Mouse (Mus musculus) MEL (cell line): ENCODE results near the gene Ccl1. TPM values are rescaled to one million over a fixed set of nuclear protein-coding genes. Genes with fewer than 3 reads are reported as not detected.

Experiments used
- DNase-seq: peaks from one replicate; pipeline ENCODE4 v3.0.0; 2011; ENCODE audit warnings: low read depth, low spot score
- H3K27ac ChIP-seq: 2 replicates; pipeline ENCODE4 v1.5.1; 2012; ENCODE audit warnings: low read depth, mild to moderate bottlenecking, control low read depth, low read length, moderate library complexity; ENCODE audit not compliant: control insufficient read depth
- H3K27me3 ChIP-seq, 2 experiments: fragments of 150-350 bp in 1 of 2; sonication (generic) in 1 of 2; 2 replicates each; pipeline ENCODE4 v1.6.1; 2012; ENCODE audit warnings: low read length in 2 of 2, mild to moderate bottlenecking in 2 of 2, improper control_type of control experiment in 1 of 2, moderate library complexity in 1 of 2; ENCODE audit not compliant: insufficient read depth in 2 of 2, control insufficient read depth in 1 of 2
- H3K36me3 ChIP-seq, 2 experiments: 2 replicates each; pipeline ENCODE4 v1.6.1; 2012 to 2014; ENCODE audit warnings: low read length in 2 of 2, improper control_type of control experiment in 1 of 2, inconsistent platforms in 1 of 2, mild to moderate bottlenecking in 1 of 2; ENCODE audit not compliant: insufficient read depth in 2 of 2, control insufficient read depth in 1 of 2
- H3K4me1 ChIP-seq, 2 experiments: fragments of 150-350 bp in 1 of 2; sonication (generic) in 1 of 2; 2 replicates each; pipeline ENCODE4 v1.6.1; 2012; ENCODE audit warnings: low read length in 2 of 2, improper control_type of control experiment in 1 of 2, mild to moderate bottlenecking in 1 of 2; ENCODE audit not compliant: insufficient read depth in 2 of 2, control insufficient read depth in 1 of 2
- H3K4me3 ChIP-seq, 2 experiments: fragments of 150-350 bp in 1 of 2; sonication (generic) in 1 of 2; 2 replicates each; pipeline ENCODE4 v1.5.1; 2012; ENCODE audit warnings: low read depth in 2 of 2, low read length in 2 of 2, mild to moderate bottlenecking in 2 of 2, moderate library complexity in 2 of 2, control low read depth in 1 of 2, improper control_type of control experiment in 1 of 2; ENCODE audit not compliant: control insufficient read depth in 1 of 2, insufficient read depth in 1 of 2
- H3K79me2 ChIP-seq: 2 replicates; pipeline ENCODE4 v1.6.1; 2012; ENCODE audit warnings: mild to moderate bottlenecking, low read length, moderate library complexity; ENCODE audit not compliant: control insufficient read depth, poor library complexity, insufficient read depth
- H3K9ac ChIP-seq: 2 replicates; pipeline ENCODE4 v1.6.1; 2012; ENCODE audit warnings: low read depth, mild to moderate bottlenecking, control low read depth, low read length, moderate library complexity; ENCODE audit not compliant: control insufficient read depth, poor library complexity, severe bottlenecking
- H3K9me3 ChIP-seq: fragments of 150-350 bp; sonication (generic); replicated peaks from 2 replicates; pipeline ENCODE4 v1.6.1; 2012; ENCODE audit warnings: mild to moderate bottlenecking, low read length, improper control_type of control experiment, moderate library complexity; ENCODE audit not compliant: insufficient read depth
- BHLHE40 ChIP-seq: IDR thresholded peaks from 2 replicates; pipeline ENCODE4 v1.6.1; 2012; ENCODE audit warnings: low read depth, mild to moderate bottlenecking, inconsistent platforms, low read length, improper control_type of control experiment, borderline replicate concordance
- CHD1 ChIP-seq: IDR thresholded peaks from 2 replicates; pipeline ENCODE4 v1.6.1; 2012; ENCODE audit warnings: low read depth, mild to moderate bottlenecking, inconsistent platforms, low read length, improper control_type of control experiment
- E2F4 ChIP-seq: IDR thresholded peaks from 2 replicates; pipeline ENCODE4 v1.6.1; 2011; ENCODE audit warnings: low read depth, low read length, improper control_type of control experiment, borderline replicate concordance
- GABPA ChIP-seq: IDR thresholded peaks from 2 replicates; pipeline ENCODE4 v1.6.1; 2012; ENCODE audit warnings: low read depth, mild to moderate bottlenecking, inconsistent platforms, low read length, improper control_type of control experiment, moderate library complexity
- HCFC1 ChIP-seq: IDR thresholded peaks from 2 replicates; pipeline ENCODE4 v1.6.1; 2012; ENCODE audit warnings: low read depth, mild to moderate bottlenecking, inconsistent platforms, low read length, improper control_type of control experiment, moderate library complexity
- KAT2A ChIP-seq: conservative IDR thresholded peaks from 2 replicates; pipeline ENCODE4 v1.6.1; 2012; ENCODE audit warnings: low read depth, low read length, improper control_type of control experiment, inconsistent platforms
- MAFK ChIP-seq: IDR thresholded peaks from 2 replicates; pipeline ENCODE4 v1.6.1; 2011; ENCODE audit warnings: low read depth, mild to moderate bottlenecking, low read length, improper control_type of control experiment, borderline replicate concordance
- MEF2A ChIP-seq: IDR thresholded peaks from 2 replicates; pipeline ENCODE4 v1.6.1; 2014; ENCODE audit warnings: low read depth, mild to moderate bottlenecking, inconsistent platforms, low read length, improper control_type of control experiment; ENCODE audit not compliant: poor library complexity, insufficient replicate concordance, severe bottlenecking; ENCODE audit errors: extremely low read depth
- MXI1 ChIP-seq: IDR thresholded peaks from 2 replicates; pipeline ENCODE4 v1.6.1; 2011; ENCODE audit warnings: mild to moderate bottlenecking, low read depth, low read length, improper control_type of control experiment
- MYC ChIP-seq: IDR thresholded peaks from 2 replicates; pipeline ENCODE4 v1.6.1; 2011; ENCODE audit warnings: low read depth, mild to moderate bottlenecking, low read length, improper control_type of control experiment, moderate library complexity
- NRF1 ChIP-seq: IDR thresholded peaks from 2 replicates; pipeline ENCODE4 v1.6.1; 2014; ENCODE audit warnings: low read depth, mild to moderate bottlenecking, inconsistent platforms, low read length, improper control_type of control experiment, moderate library complexity; ENCODE audit not compliant: poor library complexity, insufficient read depth, severe bottlenecking
- POLR2A ChIP-seq, 2 experiments: IDR thresholded peaks; 2 replicates each; pipeline ENCODE4 v1.6.1; 2011 to 2012; ENCODE audit warnings: low read length in 2 of 2, mild to moderate bottlenecking in 2 of 2, control low read depth in 1 of 2, improper control_type of control experiment in 1 of 2, low read depth in 1 of 2, moderate library complexity in 1 of 2; ENCODE audit not compliant: control insufficient read depth in 1 of 2, insufficient read depth in 1 of 2, poor library complexity in 1 of 2
- POLR2AphosphoS2 ChIP-seq: IDR thresholded peaks from 2 replicates; pipeline ENCODE4 v1.6.1; 2011; ENCODE audit warnings: low read length, improper control_type of control experiment
- RAD21 ChIP-seq: IDR thresholded peaks from 2 replicates; pipeline ENCODE4 v1.6.1; 2011; ENCODE audit warnings: mild to moderate bottlenecking, low read depth, low read length, improper control_type of control experiment
- RCOR1 ChIP-seq: IDR thresholded peaks from 2 replicates; pipeline ENCODE4 v1.6.1; 2012; ENCODE audit warnings: low read depth, mild to moderate bottlenecking, inconsistent platforms, low read length, improper control_type of control experiment
- SIN3A ChIP-seq: IDR thresholded peaks from 2 replicates; pipeline ENCODE4 v1.6.1; 2012; ENCODE audit warnings: low read length, improper control_type of control experiment, inconsistent platforms
- TAL1 ChIP-seq: IDR thresholded peaks from 2 replicates; pipeline ENCODE4 v1.6.1; 2012; ENCODE audit warnings: mild to moderate bottlenecking, inconsistent platforms, low read length, moderate library complexity, mixed read lengths
- TBP ChIP-seq: IDR thresholded peaks from 2 replicates; pipeline ENCODE4 v1.8.0; 2011; ENCODE audit warnings: low read depth, low read length, improper control_type of control experiment
- TCF12 ChIP-seq: IDR thresholded peaks from 2 replicates; pipeline ENCODE4 v1.6.1; 2014; ENCODE audit warnings: low read depth, mild to moderate bottlenecking, inconsistent platforms, low read length, improper control_type of control experiment, moderate library complexity
- UBTF ChIP-seq: IDR thresholded peaks from 2 replicates; pipeline ENCODE4 v1.6.1; 2012; ENCODE audit warnings: low read depth, mild to moderate bottlenecking, inconsistent platforms, low read length, improper control_type of control experiment, moderate library complexity, borderline replicate concordance; ENCODE audit not compliant: insufficient read depth
- USF2 ChIP-seq, 2 experiments: IDR thresholded peaks; 2 replicates each; pipeline ENCODE4 v1.6.1; 2011 to 2012; ENCODE audit warnings: improper control_type of control experiment in 2 of 2, low read length in 2 of 2, borderline replicate concordance in 1 of 2, inconsistent platforms in 1 of 2, low read depth in 1 of 2, mild to moderate bottlenecking in 1 of 2; ENCODE audit not compliant: insufficient read depth in 1 of 2
- ZKSCAN1 ChIP-seq: IDR thresholded peaks from 2 replicates; pipeline ENCODE4 v1.6.1; 2012; ENCODE audit warnings: low read depth, mild to moderate bottlenecking, inconsistent platforms, low read length, improper control_type of control experiment, moderate library complexity
- ZNF384 ChIP-seq: IDR thresholded peaks from 2 replicates; pipeline ENCODE4 v1.6.1; 2012; ENCODE audit warnings: low read depth, mild to moderate bottlenecking, inconsistent platforms, low read length, improper control_type of control experiment
- polyA plus RNA-seq, 2 experiments: library from polyadenylated mRNA; stranded (reverse) in 1 of 2; unstranded in 1 of 2; fragments of >175 nt in 1 of 2; fragments of >200 nt in 1 of 2; gene quantifications; 2 replicates each; pipeline versions ENCODE4 v1.2.1 to v1.2.4; 2012; ENCODE audit warnings: low replicate concordance in 2 of 2, low read depth in 1 of 2; ENCODE audit not compliant: insufficient read length in 2 of 2, insufficient read depth in 1 of 2, missing spikeins in 1 of 2
- total RNA-seq: library from RNA; depleted of rRNA; stranded (reverse); fragments of 300-350 nt; gene quantifications from 2 replicates; pipeline ENCODE4 v1.2.3, GENCODE M21; 2012

The Ccl1 gene
- total and polyA plus RNA-seq, 3 experiments: not detected

- TF ChIP-seq BHLHE40: no peak
- TF ChIP-seq HCFC1: no peak
- TF ChIP-seq TBP: no peak
- no peak for TF ChIP-seq ZNF384
- DNase-seq: no peak
- H3K79me2 ChIP-seq: no peaks in the 10 kb centered on the region
Measured at GRCm38 (mm10) chr11:82139492-82140094, 165.9 kb downstream of the Ccl1 start.

GRCm38 (mm10) chr11:82136196-82136595 is 169.3 kb downstream of the Ccl1 start:
- H3K27me3 ChIP-seq: no peaks in the 10 kb centered on the region

More at GRCm38 (mm10) chr11:82139492-82140094, 165.9 kb downstream of the Ccl1 start:
- Histone ChIP-seq H3K36me3 (no peaks in the 10 kb centered on the region), H3K4me3 (no peak overlapping the region), H3K4me1 (no peaks in the 10 kb centered on the region), H3K27me3 (no peaks in the 10 kb centered on the region), H3K9ac (no peak overlapping the region), H3K27ac (no peak overlapping the region), H3K9me3 (no peaks in the 10 kb centered on the region)

GRCm38 (mm10) chr11:82132977-82133376 is 172.5 kb downstream of the Ccl1 start:
- Histone ChIP-seq H3K9ac (no peak overlapping the region), H3K36me3 (no peaks in the 10 kb centered on the region), H3K27ac (no peak overlapping the region), H3K4me3 (no peak overlapping the region)
- no peak for DNase-seq
- TF ChIP-seq ZKSCAN1 (no peak), CHD1 (no peak), GABPA (no peak)
- TF ChIP-seq, all 39 proteins: peak for 0
- Histone ChIP-seq H3K4me1 (no peaks in the 10 kb centered on the region), H3K9me3 (no peaks in the 10 kb centered on the region), H3K27me3 (no peaks in the 10 kb centered on the region), H3K79me2 (no peaks in the 10 kb centered on the region)

More at GRCm38 (mm10) chr11:82136196-82136595, 169.3 kb downstream of the Ccl1 start:
- no peak overlapping the region for H3K4me3 ChIP-seq
- DNase-seq: no peak
- no peaks in the 10 kb centered on the region for H3K9me3 ChIP-seq
- no peak for TF ChIP-seq GABPA
- TF ChIP-seq MAFK: no peak
- TF ChIP-seq POLR2AphosphoS2: no peak
- TF ChIP-seq E2F4: no peak
- TF ChIP-seq BHLHE40: no peak
- TF ChIP-seq UBTF: no peak
- TF ChIP-seq KAT2A: no peak
- no peak for TF ChIP-seq TAL1
- TF ChIP-seq MEF2A: no peak
- TF ChIP-seq TCF12: no peak
- TF ChIP-seq SIN3A: no peak
- TF ChIP-seq POLR2A (IDR thresholded peaks at IDR 0.05; ENCODE audit: control insufficient read depth in 1 of 2, insufficient read depth in 1 of 2, low read depth in 1 of 2, low read length in 2 of 2, poor library complexity in 1 of 2): no peak
- TF ChIP-seq MXI1: no peak
- TF ChIP-seq RAD21: no peak
- no peak for TF ChIP-seq HCFC1
- TF ChIP-seq MYC: no peak
- no peak for TF ChIP-seq NRF1
- no peak for TF ChIP-seq USF2 (IDR thresholded peaks at IDR 0.05; ENCODE audit: borderline replicate concordance in 1 of 2, insufficient read depth in 1 of 2, low read depth in 1 of 2, low read length in 2 of 2)
- no peak for TF ChIP-seq CHD1
- no peak for TF ChIP-seq RCOR1
- H3K27ac ChIP-seq: no peak overlapping the region
- no peaks in the 10 kb centered on the region for H3K79me2 ChIP-seq
- H3K4me1 ChIP-seq: no peaks in the 10 kb centered on the region
- no peak overlapping the region for H3K9ac ChIP-seq
- no peaks in the 10 kb centered on the region for H3K36me3 ChIP-seq
